Mouse (Mus musculus) CH12.LX (cell line): Measurements from ENCODE around the gene Dnmbp. TPM values are rescaled to one million over a fixed set of nuclear protein-coding genes. Genes with fewer than 3 reads are reported as not detected.

Experiments used
- DNase-seq: peaks from one replicate; pipeline ENCODE4 v3.0.0-alpha.2; 2013; ENCODE audit errors: extremely low read depth
- H3K27ac ChIP-seq: 2 replicates; pipeline ENCODE4 v1.5.1; 2012; ENCODE audit warnings: low read depth, mild to moderate bottlenecking, control low read depth, moderate library complexity; ENCODE audit not compliant: insufficient read depth
- H3K27me3 ChIP-seq: replicated peaks from 2 replicates; pipeline ENCODE3; 2012; ENCODE audit warnings: inconsistent platforms
- H3K36me3 ChIP-seq, 2 experiments: replicated peaks in 1 of 2; 2 replicates each; pipeline versions ENCODE3 to v1.6.1; 2012; ENCODE audit warnings: inconsistent platforms in 1 of 2, low read length in 1 of 2, mild to moderate bottlenecking in 1 of 2, mixed read lengths in 1 of 2, moderate library complexity in 1 of 2; ENCODE audit not compliant: control insufficient read depth in 1 of 2, insufficient read depth in 1 of 2
- H3K4me1 ChIP-seq, 2 experiments: 2 replicates each; pipeline ENCODE4 v1.6.1; 2012; ENCODE audit warnings: inconsistent platforms in 1 of 2, moderate library complexity in 1 of 2; ENCODE audit not compliant: insufficient read depth in 2 of 2, control insufficient read depth in 1 of 2
- H3K4me2 ChIP-seq: 2 replicates; pipeline ENCODE4 v1.6.1; 2012; ENCODE audit warnings: low read depth, mild to moderate bottlenecking, control low read depth; ENCODE audit not compliant: poor library complexity, insufficient read depth, severe bottlenecking
- H3K4me3 ChIP-seq, 3 experiments: fragments of 150-350 bp in 1 of 3; sonication (generic) in 1 of 3; replicated peaks in 1 of 3; 2 replicates each; pipeline versions ENCODE3 to v1.5.1; 2011 to 2012; ENCODE audit warnings: low read depth in 2 of 3, low read length in 2 of 3, mild to moderate bottlenecking in 2 of 3, moderate library complexity in 2 of 3, control low read depth in 1 of 3, improper control_type of control experiment in 1 of 3, inconsistent platforms in 1 of 3, mixed read lengths in 1 of 3; ENCODE audit not compliant: poor library complexity in 1 of 3
- H3K79me2 ChIP-seq: replicated peaks from 2 replicates; pipeline ENCODE4 v1.6.1; 2012; ENCODE audit warnings: mild to moderate bottlenecking, moderate library complexity; ENCODE audit not compliant: control insufficient read depth, poor library complexity, insufficient read depth, severe bottlenecking; ENCODE audit errors: extremely low read depth
- H3K9ac ChIP-seq: 2 replicates; pipeline ENCODE4 v1.6.1; 2012; ENCODE audit warnings: low read depth, mild to moderate bottlenecking, control low read depth, moderate library complexity; ENCODE audit not compliant: insufficient read depth
- H3K9me3 ChIP-seq: replicated peaks from 2 replicates; pipeline ENCODE3; 2012; ENCODE audit warnings: low read length, inconsistent platforms, mixed read lengths
- CHD1 ChIP-seq: IDR thresholded peaks from 2 replicates; pipeline ENCODE4 v1.6.1; 2012; ENCODE audit warnings: low read depth, low read length, improper control_type of control experiment, inconsistent platforms
- ELF1 ChIP-seq: IDR thresholded peaks from 2 replicates; pipeline ENCODE4 v1.6.1; 2014; ENCODE audit warnings: low read depth, mild to moderate bottlenecking, inconsistent platforms, low read length, improper control_type of control experiment
- EP300 ChIP-seq: IDR thresholded peaks from 2 replicates; pipeline ENCODE4 v1.6.1; 2011; ENCODE audit warnings: low read length, improper control_type of control experiment
- ETS1 ChIP-seq: conservative IDR thresholded peaks from 2 replicates; pipeline ENCODE4 v1.6.1; 2012; ENCODE audit warnings: low read depth, mild to moderate bottlenecking, inconsistent platforms, low read length, improper control_type of control experiment, moderate library complexity
- GABPA ChIP-seq: IDR thresholded peaks from 2 replicates; pipeline ENCODE4 v1.6.1; 2012; ENCODE audit warnings: low read depth, low read length, improper control_type of control experiment, inconsistent platforms; ENCODE audit not compliant: insufficient replicate concordance
- HCFC1 ChIP-seq: IDR thresholded peaks from 2 replicates; pipeline ENCODE4 v1.6.1; 2012; ENCODE audit warnings: low read depth, mild to moderate bottlenecking, inconsistent platforms, low read length, improper control_type of control experiment
- IRF4 ChIP-seq: IDR thresholded peaks from 2 replicates; pipeline ENCODE4 v1.6.1; 2014; ENCODE audit warnings: low read depth, mild to moderate bottlenecking, inconsistent platforms, low read length, improper control_type of control experiment
- JUN ChIP-seq: IDR thresholded peaks from 2 replicates; pipeline ENCODE4 v1.6.1; 2011; ENCODE audit warnings: low read depth, mild to moderate bottlenecking, low read length, improper control_type of control experiment, moderate library complexity; ENCODE audit not compliant: insufficient read depth
- MAFK ChIP-seq: IDR thresholded peaks from 2 replicates; pipeline ENCODE4 v1.6.1; 2011; ENCODE audit warnings: low read length, improper control_type of control experiment; ENCODE audit not compliant: insufficient replicate concordance
- MXI1 ChIP-seq: IDR thresholded peaks from 2 replicates; pipeline ENCODE4 v1.6.1; 2011; ENCODE audit warnings: mild to moderate bottlenecking, low read depth, low read length, improper control_type of control experiment
- MYC ChIP-seq: IDR thresholded peaks from 2 replicates; pipeline ENCODE4 v1.6.1; 2011; ENCODE audit warnings: low read depth, mild to moderate bottlenecking, improper control_type of control experiment, low read length
- NELFE ChIP-seq: IDR thresholded peaks from 2 replicates; pipeline ENCODE4 v1.6.1; 2011; ENCODE audit warnings: low read depth, low read length, improper control_type of control experiment
- POLR2A ChIP-seq: IDR thresholded peaks from 2 replicates; pipeline ENCODE4 v1.6.1; 2011; ENCODE audit warnings: low read depth, mild to moderate bottlenecking, improper control_type of control experiment, low read length
- RAD21 ChIP-seq: IDR thresholded peaks from 2 replicates; pipeline ENCODE4 v1.6.1; 2011; ENCODE audit warnings: low read depth, mild to moderate bottlenecking, low read length, improper control_type of control experiment, moderate library complexity
- UBTF ChIP-seq: IDR thresholded peaks from 2 replicates; pipeline ENCODE4 v1.6.1; 2012; ENCODE audit warnings: low read depth, mild to moderate bottlenecking, inconsistent platforms, low read length, improper control_type of control experiment, moderate library complexity
- USF2 ChIP-seq: conservative IDR thresholded peaks from 2 replicates; pipeline ENCODE4 v1.6.1; 2011; ENCODE audit warnings: low read depth, low read length, improper control_type of control experiment
- ZKSCAN1 ChIP-seq: IDR thresholded peaks from 2 replicates; pipeline ENCODE4 v1.6.1; 2012; ENCODE audit warnings: low read depth, inconsistent platforms, low read length, improper control_type of control experiment, borderline replicate concordance
- ZMIZ1 ChIP-seq: IDR thresholded peaks from 2 replicates; pipeline ENCODE4 v1.6.1; 2012; ENCODE audit warnings: low read depth, mild to moderate bottlenecking, inconsistent platforms, low read length, improper control_type of control experiment
- dilution Hi-C: fragments of 300-500 bp; cut with MboI; formaldehyde crosslinking; loops from 2 replicates; pipeline ENCODE4 v1.14.3; 2020; ENCODE audit warnings: low sequenced_read_pairs; ENCODE audit not compliant: extremely low pct_unique_long_range_greater_than_20kb, extremely low pct_ligation_motif_present
- in situ Hi-C: fragments of 300-500 bp; cut with MboI; formaldehyde crosslinking; loops from 3 replicates; pipeline ENCODE4 v1.14.3; 2019; ENCODE audit warnings: low sequenced_read_pairs, low pct_ligation_motif_present, low pct_unique_long_range_greater_than_20kb, mixed read lengths
- polyA plus RNA-seq: library from polyadenylated mRNA; unstranded; fragments of >175 nt; gene quantifications from 2 replicates; pipeline ENCODE4 v1.2.1, GENCODE M21; 2012; ENCODE audit warnings: low read depth; ENCODE audit not compliant: insufficient read length
- total RNA-seq, 2 experiments: library from RNA; depleted of rRNA; stranded (reverse); fragments of 300-350 nt in 1 of 2; fragments of >200 nt in 1 of 2; gene quantifications; 2 replicates each; pipeline ENCODE4 v1.2.3; 2012 to 2014

Dnmbp gene
- total and polyA plus RNA-seq, 3 experiments, result 1.8 to 5.4 (median 2.3) TPM

- TF ChIP-seq USF2 (no peak), NELFE (no peak), EP300 (no peak)
- Histone ChIP-seq H3K4me3 (no peak overlapping the region), H3K27me3 (no peaks in the 10 kb centered on the region), H3K4me2 (no peak overlapping the region), H3K9ac (no peak overlapping the region), H3K27ac (no peak overlapping the region), H3K36me3 (peaks cover 0 to 45% of the 10 kb centered on the region in 2 experiments), H3K9me3 (no peaks in the 10 kb centered on the region), H3K79me2 (no peaks in the 10 kb centered on the region), H3K4me1 (peaks cover 0 to 12% of the 10 kb centered on the region in 2 experiments; a peak in 2 of 4 replicates)
- dilution Hi-C loops (no loop called here), in situ Hi-C loops (no loop called here)
- DNase-seq, result no peak
These were observed 45.2 kb downstream of the Dnmbp start for GRCm38 (mm10) chr19:43894821-43895220.

GRCm38 (mm10) chr19:43894070-43894469, 45.9 kb downstream of the Dnmbp start:
- Histone ChIP-seq H3K9me3 (no peaks in the 10 kb centered on the region), H3K9ac (no peak overlapping the region), H3K4me3 (no peak overlapping the region), H3K4me1 (peaks cover 0 to 12% of the 10 kb centered on the region in 2 experiments; a peak in 2 of 4 replicates), H3K27ac (no peak overlapping the region), H3K79me2 (no peaks in the 10 kb centered on the region), H3K27me3 (no peaks in the 10 kb centered on the region), H3K36me3 (peaks cover 0 to 45% of the 10 kb centered on the region in 2 experiments), H3K4me2 (no peak overlapping the region)
- TF ChIP-seq RAD21, result no peak
- no peak for TF ChIP-seq POLR2A
- no peak for TF ChIP-seq HCFC1
- TF ChIP-seq GABPA, result no peak
- no peak for TF ChIP-seq ZKSCAN1
- no peak for TF ChIP-seq ZMIZ1
- no peak for TF ChIP-seq ETS1
- no peak for TF ChIP-seq JUN
- TF ChIP-seq MXI1, result no peak
- TF ChIP-seq UBTF, result no peak
- TF ChIP-seq MAFK, result no peak
- TF ChIP-seq EP300, result no peak
- TF ChIP-seq MYC, result no peak
- TF ChIP-seq USF2, result no peak
- no peak for TF ChIP-seq CHD1
- no peak for TF ChIP-seq IRF4
- no peak for TF ChIP-seq ELF1
- in situ Hi-C loops (no loop called here), dilution Hi-C loops (no loop called here)
- no peak for DNase-seq
